Mouse (Mus musculus): ENCODE measurements around the gene March6.

March6 gene

DNA sequence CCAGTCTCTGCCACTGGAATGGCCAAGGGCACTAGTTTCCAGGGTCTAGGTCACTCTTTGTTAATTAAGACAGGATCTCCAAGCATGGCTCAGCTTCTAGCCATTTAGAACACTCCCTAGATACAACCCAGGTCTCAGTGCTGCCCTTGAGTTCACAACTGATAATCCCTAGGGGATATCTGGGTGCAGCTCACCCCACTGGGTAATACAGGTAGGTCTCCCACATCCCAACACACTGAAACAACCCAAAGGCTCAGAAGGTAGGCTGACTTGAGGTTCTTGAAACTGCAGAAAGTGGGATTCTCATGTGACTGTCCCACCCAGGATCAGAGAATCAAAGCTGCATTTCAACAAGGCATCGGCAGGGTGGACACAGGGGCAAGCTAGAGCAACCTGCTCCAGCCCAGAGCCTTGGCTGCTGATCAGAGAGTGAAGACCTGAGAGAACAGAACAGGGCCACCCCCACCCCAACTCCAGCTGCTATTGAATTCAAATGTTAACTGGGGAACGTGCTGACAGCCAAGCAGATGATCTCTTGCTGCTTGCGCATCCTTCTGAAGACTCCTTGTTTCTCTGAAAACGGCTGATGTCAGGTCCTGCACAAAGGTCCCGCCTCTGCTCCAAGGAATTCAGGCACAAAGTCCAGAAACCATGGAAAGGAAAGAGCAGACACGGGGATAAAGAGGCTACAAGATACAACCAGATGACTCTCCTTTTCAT, 116.5 kb downstream of the March6 start:
- DNase-seq (ENCODE audit: low spot score), result no peak

DNA sequence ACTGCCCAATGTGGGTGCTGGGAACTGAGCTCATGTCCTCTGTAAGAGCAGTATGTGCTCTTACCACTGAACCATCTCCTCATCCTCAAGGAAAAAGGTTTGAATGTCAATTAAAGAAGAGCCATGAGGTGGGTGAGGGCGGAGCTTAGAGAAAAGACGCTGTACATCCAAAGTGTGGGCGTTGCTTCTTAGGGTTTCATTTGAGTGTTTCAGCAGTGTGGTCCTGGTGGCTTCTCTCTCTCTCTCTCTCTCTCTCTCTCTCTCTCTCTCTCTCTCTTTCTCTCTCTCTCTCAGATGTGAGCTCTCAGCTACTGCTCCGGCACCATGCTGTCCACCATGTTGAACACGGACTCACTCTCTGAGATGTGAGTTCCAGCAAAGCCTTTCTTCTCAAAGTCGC, 117.2 kb downstream of the March6 start:
- no peak for DNase-seq (ENCODE audit: low spot score)

DNA sequence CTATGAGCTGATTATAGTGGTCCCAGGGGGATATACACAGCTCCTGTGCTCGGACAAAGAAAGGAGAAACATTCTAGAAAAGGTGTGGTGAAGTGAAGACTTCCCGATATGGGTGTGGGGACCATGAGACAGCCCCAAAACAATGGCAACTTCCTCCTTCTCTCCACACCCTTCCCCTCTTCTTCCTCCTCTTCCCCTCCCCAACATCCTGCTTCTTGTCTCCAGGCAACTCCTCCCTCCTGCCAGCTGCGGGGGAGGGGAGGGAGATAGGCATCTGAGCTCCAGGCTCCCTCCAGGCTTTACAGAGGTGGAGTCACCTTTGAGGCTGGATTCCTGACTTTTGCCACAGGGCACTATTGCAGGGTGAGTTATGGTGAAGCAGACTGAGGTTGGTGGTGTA, 117.9 kb downstream of the March6 start:
- no peak for DNase-seq (ENCODE audit: low spot score)

DNA sequence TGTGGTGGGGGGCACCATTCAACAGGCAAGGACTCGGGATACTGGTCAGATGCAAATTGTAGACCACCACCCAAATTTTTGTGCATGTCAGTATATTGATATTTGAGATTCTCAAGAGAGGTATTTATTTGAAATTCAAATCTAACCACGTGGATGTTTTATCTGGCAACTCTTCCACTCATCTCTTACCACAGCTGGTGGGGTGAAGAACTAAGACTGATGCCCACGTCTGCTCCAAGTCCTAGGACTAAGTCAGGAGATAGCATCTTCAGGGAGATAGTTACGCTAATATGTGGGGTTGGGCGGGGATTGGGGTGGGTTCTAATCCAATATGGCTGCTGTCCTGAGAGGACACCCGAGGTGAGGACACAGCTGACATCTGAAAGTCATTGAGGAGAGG, 118.4 kb downstream of the March6 start:
- DNase-seq (ENCODE audit: low spot score), result no peak

DNA sequence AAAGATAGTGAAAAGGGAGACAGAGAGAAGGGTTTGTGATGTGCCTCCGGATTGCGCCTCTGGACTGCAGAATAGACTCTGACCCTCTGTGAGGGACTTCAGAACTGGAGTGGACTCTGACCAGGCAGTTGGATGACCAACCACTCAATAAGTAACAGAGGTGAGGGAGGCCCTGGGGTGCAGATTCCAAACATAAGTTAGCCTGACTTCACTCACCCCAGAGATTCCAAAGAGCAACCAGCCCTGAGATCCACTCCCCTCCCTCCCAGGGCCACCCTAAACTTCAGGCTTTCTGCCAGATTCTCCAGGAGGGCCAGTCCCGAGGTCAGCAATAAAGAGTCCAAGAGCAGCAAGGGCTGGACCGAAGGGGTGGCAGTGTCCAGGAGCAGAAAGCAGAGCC, 123.4 kb downstream of the March6 start:
- DNase-seq (ENCODE audit: low spot score), result no peak

DNA sequence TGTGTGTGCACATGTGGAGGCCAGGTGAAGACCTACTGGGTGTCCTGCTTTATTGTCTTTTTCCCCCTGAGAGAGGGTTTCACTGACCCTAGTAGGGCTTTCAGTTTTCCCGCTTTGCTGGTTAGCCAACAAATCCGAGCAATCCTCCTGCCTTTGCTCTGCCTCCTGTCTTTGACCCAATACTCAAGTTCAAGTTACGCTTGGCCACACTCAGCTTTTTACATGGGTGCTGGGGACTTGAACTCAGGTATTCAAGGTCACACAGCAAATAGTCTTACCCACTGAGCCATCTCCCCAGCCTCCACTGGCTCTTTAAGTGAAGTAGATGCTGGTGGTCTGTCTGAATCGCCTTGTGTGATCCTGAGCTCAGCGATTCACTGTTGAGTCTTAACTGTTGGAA, 124.0 kb downstream of the March6 start:
- no peak for DNase-seq (ENCODE audit: low spot score)
